Mouse (Mus musculus) limb, embryonic 14.5 days (tissue): ENCODE results near the gene Cltrn. TPM values are rescaled to one million over a fixed set of nuclear protein-coding genes. Genes with fewer than 3 reads are reported as not detected.

Experiments
- ATAC-seq: fragments of 200-750 bp; cut with Nextera tagmentation; 2 replicates; pipeline ENCODE4 v1.8.0; 2017; ENCODE audit warnings: low read depth, moderate number of reproducible peaks, moderate TSS enrichment; ENCODE audit not compliant: low FRiP score
- DNase-seq: peaks from one replicate; pipeline ENCODE4 v3.0.0-alpha.2; 2015; ENCODE audit warnings: low spot score
- H3K27ac ChIP-seq: fragments of 300-500 bp; sonication (generic); replicated peaks from 2 replicates; pipeline ENCODE4 v1.5.1; 2014; ENCODE audit warnings: low read depth, mild to moderate bottlenecking, low read length, moderate library complexity, mixed read lengths
- H3K27me3 ChIP-seq: fragments of 300-500 bp; sonication (generic); 2 replicates; pipeline ENCODE4 v1.6.1; 2014; ENCODE audit warnings: low read length, mixed read lengths; ENCODE audit not compliant: control insufficient read depth, insufficient read depth
- H3K36me3 ChIP-seq: fragments of 300-500 bp; sonication (generic); 2 replicates; pipeline ENCODE4 v1.6.1; 2014; ENCODE audit warnings: mild to moderate bottlenecking, low read length, moderate library complexity, mixed read lengths; ENCODE audit not compliant: control insufficient read depth, insufficient read depth
- H3K4me1 ChIP-seq: fragments of 300-500 bp; sonication (generic); 2 replicates; pipeline ENCODE4 v1.6.1; 2014; ENCODE audit warnings: antibody characterized with exemption, low read length, mixed read lengths; ENCODE audit not compliant: control insufficient read depth, insufficient read depth
- H3K4me2 ChIP-seq: fragments of 300-500 bp; sonication (generic); replicated peaks from 2 replicates; pipeline ENCODE4 v1.6.1; 2014; ENCODE audit warnings: low read depth, mild to moderate bottlenecking, low read length, moderate library complexity; ENCODE audit not compliant: severe bottlenecking
- H3K4me3 ChIP-seq: fragments of 300-500 bp; sonication (generic); replicated peaks from 2 replicates; pipeline ENCODE4 v1.5.1; 2014; ENCODE audit warnings: low read length
- H3K9ac ChIP-seq: fragments of 300-500 bp; sonication (generic); 2 replicates; pipeline ENCODE4 v1.6.1; 2014; ENCODE audit warnings: mild to moderate bottlenecking, low read depth, low read length, moderate library complexity; ENCODE audit not compliant: severe bottlenecking
- H3K9me3 ChIP-seq: fragments of 300-500 bp; sonication (generic); 2 replicates; pipeline ENCODE4 v1.6.1; 2016; ENCODE audit warnings: low read length; ENCODE audit not compliant: control insufficient read depth
- POLR2A ChIP-seq: fragments of 200-500 bp; IDR thresholded peaks from 2 replicates; pipeline ENCODE4 v1.8.0; 2012; ENCODE audit warnings: inconsistent platforms, mild to moderate bottlenecking, moderate library complexity, borderline replicate concordance; ENCODE audit not compliant: insufficient read depth, insufficient read length; ENCODE audit errors: extremely low read depth
- WGBS: fragments of 180-500 bp; shearing (Covaris S2); extraction: QIAGEN DNeasy Blood & Tissue Kit; methylation state at CpG from one replicate; pipeline ENCODE4 v1.1.7; 2014; 5-methylcytosine and 5-hydroxymethylcytosine counted together
- polyA plus RNA-seq, 2 experiments: library from polyadenylated mRNA; depleted of rRNA in 1 of 2; stranded (reverse) in 1 of 2; unstranded in 1 of 2; fragments of >200 nt; fragmentation: Nextera tagmentation in 1 of 2; extraction: Ambion mirVana in 1 of 2; gene quantifications; 2 replicates each; pipeline versions ENCODE4 v1.2.1 to v1.2.3; 2012 to 2014

Gene Cltrn
- polyA plus RNA-seq, 2 experiments: 0.10 to 0.21 TPM

DNA sequence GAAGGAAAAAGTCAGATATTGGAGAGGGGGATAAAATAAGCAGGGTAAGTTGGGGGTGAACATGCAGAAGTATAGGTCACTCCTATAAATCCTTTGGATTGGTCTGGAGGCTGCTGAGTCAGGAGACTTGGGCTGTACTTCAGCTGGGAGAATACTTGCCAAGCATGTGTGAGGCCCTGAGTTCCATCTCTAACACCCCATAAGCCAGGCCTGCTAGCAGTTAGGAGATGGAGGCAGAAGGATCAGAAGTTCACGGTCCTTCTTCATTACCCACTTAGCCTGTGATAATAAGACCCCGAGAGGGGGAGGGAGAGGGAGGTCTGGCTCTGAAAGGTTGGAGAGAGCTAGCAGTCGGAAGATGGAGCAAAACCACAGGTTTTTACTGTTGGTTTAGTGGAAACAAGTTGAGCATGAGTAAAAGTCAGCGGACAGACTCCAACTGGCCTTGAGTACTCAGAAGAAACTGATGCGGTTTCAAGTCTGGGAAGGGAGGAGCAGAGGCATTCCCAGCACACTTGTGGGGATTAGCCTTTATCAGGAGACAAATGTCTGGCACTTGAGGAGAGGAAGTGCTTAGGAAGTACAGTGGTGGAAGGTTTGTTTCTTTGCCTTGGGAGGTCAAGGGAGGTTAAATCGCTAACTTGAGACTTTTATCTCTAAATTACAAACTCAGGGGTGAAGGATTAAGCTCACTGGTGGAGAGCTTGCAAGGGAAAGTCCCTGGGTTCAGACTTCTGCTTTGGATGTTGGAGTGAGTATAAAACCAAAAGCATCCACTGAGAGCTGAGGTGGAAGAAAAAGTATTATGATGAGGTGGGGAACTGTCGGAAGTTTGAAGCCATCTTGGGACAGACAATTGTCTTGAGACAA is 3.9 kb downstream of the Cltrn start:
- DNase-seq (peak; percentile 9), ATAC-seq (peak; percentile 79)
- 43% methylated on average over 7 of the region's 7 CpGs for WGBS
- Histone ChIP-seq H3K27me3 (no peaks in the 10 kb centered on the region; the same call in 1 of the 2 replicates), H3K36me3 (no peaks in the 10 kb centered on the region), H3K4me3 (no peak overlapping the region), H3K9ac (no peak overlapping the region), H3K4me1 (no peaks in the 10 kb centered on the region), H3K9me3 (no peaks in the 10 kb centered on the region), H3K27ac (no peak overlapping the region), H3K4me2 (no peak overlapping the region)
- TF ChIP-seq POLR2A: no peak

DNA sequence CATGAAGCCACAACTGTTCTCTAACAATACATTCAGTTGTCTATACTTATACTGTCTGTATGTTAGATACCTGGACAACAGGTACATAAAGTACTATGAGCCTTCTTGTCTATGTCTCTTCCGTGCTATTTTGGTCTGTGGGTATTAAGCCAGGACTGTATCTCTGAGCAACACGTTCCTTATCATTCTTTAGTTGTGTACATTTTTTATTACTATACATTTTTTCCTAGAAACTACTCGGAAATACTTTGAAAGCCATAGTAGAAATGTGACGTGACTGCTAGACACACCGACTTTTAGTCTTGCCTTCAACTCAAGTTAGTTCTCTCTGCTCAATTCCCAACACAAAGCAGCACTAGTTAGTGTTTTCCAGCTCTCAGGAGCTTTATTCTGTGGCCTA is 4.8 kb downstream of the Cltrn start:
- Histone ChIP-seq H3K27ac (no peak overlapping the region), H3K4me3 (no peak overlapping the region), H3K9me3 (no peaks in the 10 kb centered on the region), H3K27me3 (no peaks in the 10 kb centered on the region; the same call in 1 of the 2 replicates), H3K4me2 (no peak overlapping the region), H3K4me1 (no peaks in the 10 kb centered on the region), H3K9ac (no peak overlapping the region), H3K36me3 (no peaks in the 10 kb centered on the region)
- 86% methylated on average over 5 of the region's 5 CpGs for WGBS
- no peak for TF ChIP-seq POLR2A
- DNase-seq (no peak), ATAC-seq (no peak)

DNA sequence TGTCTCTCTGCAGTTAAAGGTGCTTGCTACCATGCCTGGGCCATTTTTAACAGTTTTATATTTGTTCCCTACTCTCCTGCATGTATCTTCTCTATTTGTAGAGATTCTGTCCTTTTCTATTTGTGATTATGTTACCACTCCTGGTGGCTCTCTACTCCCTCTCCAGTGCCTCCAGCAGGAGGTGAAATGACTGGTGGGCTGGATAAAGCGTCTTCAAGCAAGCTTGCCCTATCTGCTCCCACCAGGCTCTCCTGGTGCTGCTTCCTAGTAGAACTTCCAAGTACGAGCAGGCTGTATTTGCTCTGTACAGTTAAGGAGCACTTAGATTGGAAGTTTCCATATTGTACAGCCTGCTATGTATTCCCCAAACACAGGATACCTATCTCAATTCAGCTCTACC is 7.2 kb downstream of the Cltrn start:
- no peak overlapping the region for H3K9ac ChIP-seq
- H3K9me3 ChIP-seq: no peaks in the 10 kb centered on the region
- no peak overlapping the region for H3K27ac ChIP-seq
- no peak overlapping the region for H3K4me3 ChIP-seq
- H3K36me3 ChIP-seq: no peaks in the 10 kb centered on the region
- no peak overlapping the region for H3K4me2 ChIP-seq
- no peak for TF ChIP-seq POLR2A
- DNase-seq (no peak), ATAC-seq (no peak)
- no peaks in the 10 kb centered on the region for H3K4me1 ChIP-seq
- 66% methylated on average over 2 of the region's 2 CpGs for WGBS
- no peaks in the 10 kb centered on the region; the same call in 1 of the 2 replicates for H3K27me3 ChIP-seq

DNA sequence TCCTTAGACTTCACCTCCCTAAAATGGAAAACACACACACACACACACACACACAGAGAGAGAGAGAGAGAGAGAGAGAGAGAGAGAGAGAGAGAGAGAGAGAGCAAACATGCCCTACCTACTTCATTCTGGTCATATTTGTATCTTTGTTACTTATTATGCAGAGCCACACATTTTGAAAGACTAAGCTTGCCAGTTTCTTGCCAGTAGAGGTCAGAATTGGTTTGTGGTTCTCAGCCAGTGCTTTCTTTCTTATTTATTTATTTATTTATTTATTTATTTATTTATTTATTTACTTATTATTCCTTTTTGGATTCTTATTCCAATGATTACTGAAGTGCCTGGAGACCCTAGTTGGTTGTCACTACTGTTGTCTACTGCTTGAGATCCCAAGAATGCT is 12.9 kb downstream of the Cltrn start:
- no peak for ATAC-seq
- H3K9ac ChIP-seq: no peak overlapping the region
- H3K4me1 ChIP-seq: no peaks in the 10 kb centered on the region
- no peaks in the 10 kb centered on the region for H3K27me3 ChIP-seq
- no peak for DNase-seq
- no peak for TF ChIP-seq POLR2A
- no peak overlapping the region for H3K4me3 ChIP-seq
- no peak overlapping the region for H3K4me2 ChIP-seq
- no peak overlapping the region for H3K27ac ChIP-seq
- no peaks in the 10 kb centered on the region for H3K9me3 ChIP-seq
- no peaks in the 10 kb centered on the region for H3K36me3 ChIP-seq

DNA sequence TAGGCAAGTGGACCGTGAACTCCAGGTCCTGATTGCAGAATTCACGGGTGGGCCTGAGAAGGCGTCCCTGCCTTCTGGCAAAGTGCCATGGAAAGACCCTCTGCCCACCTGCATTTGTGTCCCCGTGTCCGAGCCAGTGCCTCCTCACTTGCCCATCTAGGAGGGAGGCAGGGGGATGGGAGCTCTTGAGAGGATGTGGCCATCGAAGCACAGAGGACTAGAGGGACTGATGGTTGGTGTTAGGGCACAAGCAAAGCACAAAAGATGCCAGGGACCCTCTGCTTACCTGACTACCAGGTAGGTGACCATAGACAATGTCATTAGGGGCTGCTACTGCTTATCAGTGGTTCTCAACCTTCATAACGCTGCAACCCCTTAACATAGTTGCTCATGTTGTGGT is 13.6 kb downstream of the Cltrn start:
- H3K4me1 ChIP-seq: no peaks in the 10 kb centered on the region
- DNase-seq (no peak), ATAC-seq (no peak)
- H3K27me3 ChIP-seq: no peaks in the 10 kb centered on the region
- TF ChIP-seq POLR2A: no peak
- H3K4me3 ChIP-seq: no peak overlapping the region
- H3K9ac ChIP-seq: no peak overlapping the region
- 92% methylated on average over 7 of the region's 7 CpGs for WGBS
- no peaks in the 10 kb centered on the region for H3K9me3 ChIP-seq
- no peak overlapping the region for H3K4me2 ChIP-seq
- H3K36me3 ChIP-seq: no peaks in the 10 kb centered on the region
- H3K27ac ChIP-seq: no peak overlapping the region

DNA sequence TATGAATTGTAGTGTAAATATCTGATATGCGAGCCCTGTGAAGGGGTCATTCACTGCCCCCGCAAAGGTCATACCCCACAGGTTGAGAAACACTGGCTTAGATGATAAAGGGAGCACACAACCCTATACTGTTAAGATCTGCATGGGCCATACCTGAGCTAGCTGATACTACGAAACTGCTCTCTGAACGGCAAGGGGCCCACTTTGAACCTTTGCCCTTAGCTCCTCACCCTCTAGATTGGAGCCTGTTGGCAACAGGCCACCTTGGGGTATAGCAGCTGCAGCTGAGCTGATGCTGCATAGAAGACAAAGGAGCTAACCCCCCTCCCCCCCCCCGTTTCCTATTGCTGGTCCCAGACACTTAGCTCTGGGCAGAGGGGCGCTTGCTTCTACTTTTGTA is 14.0 kb downstream of the Cltrn start:
- DNase-seq: no peak
- no peak overlapping the region for H3K9ac ChIP-seq
- no peak overlapping the region for H3K4me2 ChIP-seq
- TF ChIP-seq POLR2A: no peak
- no peak overlapping the region for H3K4me3 ChIP-seq
- H3K27me3 ChIP-seq: no peaks in the 10 kb centered on the region
- no peaks in the 10 kb centered on the region for H3K36me3 ChIP-seq
- WGBS: 60% methylated on average over 6 of the region's 6 CpGs
- ATAC-seq: no peak
- no peak overlapping the region for H3K27ac ChIP-seq
- H3K4me1 ChIP-seq: no peaks in the 10 kb centered on the region
- no peaks in the 10 kb centered on the region for H3K9me3 ChIP-seq
